Mouse (Mus musculus): Measurements from ENCODE around the gene Smim10l1. TPM values are rescaled to one million over a fixed set of nuclear protein-coding genes. Genes with fewer than 3 reads are reported as not detected.

Smim10l1 gene
- 61.3 and 73.1 TPM in 2 replicates for polyA plus RNA-seq (2014; fragmentation: Nextera tagmentation; extraction: Ambion mirVana)

- no peak for ATAC-seq (ENCODE audit: low FRiP score, low TSS enrichment)
- Histone ChIP-seq H3K4me3 (ENCODE audit: low read length) (peak within 1 kb of the TSS; percentile 68), H3K9me3 (ENCODE audit: control insufficient read depth, low read length) (no peaks in the 10 kb centered on the region), H3K4me2 (replicated peaks; ENCODE audit: low read depth, low read length) (peak within 1 kb of the TSS; percentile 42), H3K9ac (ENCODE audit: low read depth, low read length) (peak within 1 kb of the TSS; percentile 93), H3K27ac (ENCODE audit: low read depth, low read length) (peak within 1 kb of the TSS; percentile 96), H3K27me3 (ENCODE audit: control insufficient read depth, insufficient read depth, low read length) (no peaks in the 10 kb centered on the region), H3K4me1 (ENCODE audit: control insufficient read depth, insufficient read depth, low read length) (no peaks in the 10 kb centered on the region), H3K36me3 (ENCODE audit: control insufficient read depth, insufficient read depth, low read length) (peaks cover 5% of the 10 kb centered on the region; the same call in 1 of the 2 replicates)
Measured at GRCm38 (mm10) chr6:133104609-133104921, at the start of gene Smim10l1. TSS of gene Smim10l1 (plus strand) at chr6:133104909.

GRCm38 (mm10) chr6:133055716-133056115 is 49.0 kb upstream of the Smim10l1 start, which contains the start of gene Tas2r140:
TSS of gene Tas2r140 (minus strand) at chr6:133055816.
- Histone ChIP-seq H3K4me3 (ENCODE audit: low read length) (no peak within 1 kb of the TSS), H3K4me2 (replicated peaks; ENCODE audit: low read depth, low read length) (no peak within 1 kb of the TSS), H3K36me3 (ENCODE audit: control insufficient read depth, insufficient read depth, low read length) (no peaks in the 10 kb centered on the region), H3K9me3 (ENCODE audit: control insufficient read depth, low read length) (no peaks in the 10 kb centered on the region), H3K27me3 (ENCODE audit: control insufficient read depth, insufficient read depth, low read length) (no peaks in the 10 kb centered on the region), H3K4me1 (ENCODE audit: control insufficient read depth, insufficient read depth, low read length) (no peaks in the 10 kb centered on the region), H3K27ac (ENCODE audit: low read depth, low read length) (no peak within 1 kb of the TSS), H3K9ac (ENCODE audit: low read depth, low read length) (no peak within 1 kb of the TSS)
- no peak for ATAC-seq (ENCODE audit: low FRiP score, low TSS enrichment)

GRCm38 (mm10) chr6:133092226-133092625 is 12.5 kb upstream of the Smim10l1 start:
- H3K4me3 ChIP-seq (ENCODE audit: low read length): no peak overlapping the region
- H3K27ac ChIP-seq (ENCODE audit: low read depth, low read length): no peak overlapping the region
- no peak overlapping the region for H3K4me2 ChIP-seq (replicated peaks; ENCODE audit: low read depth, low read length)
- no peaks in the 10 kb centered on the region for H3K9me3 ChIP-seq (ENCODE audit: control insufficient read depth, low read length)
- no peak overlapping the region for H3K9ac ChIP-seq (ENCODE audit: low read depth, low read length)
- H3K36me3 ChIP-seq (ENCODE audit: control insufficient read depth, insufficient read depth, low read length): no peaks in the 10 kb centered on the region
- ATAC-seq (ENCODE audit: low FRiP score, low TSS enrichment): no peak
- WGBS: 82% methylated on average over 8 of the region's 8 CpGs
- no peaks in the 10 kb centered on the region for H3K27me3 ChIP-seq (ENCODE audit: control insufficient read depth, insufficient read depth, low read length)
- no peaks in the 10 kb centered on the region for H3K4me1 ChIP-seq (ENCODE audit: control insufficient read depth, insufficient read depth, low read length)

GRCm38 (mm10) chr6:133102430-133102829 is 2.3 kb upstream of the Smim10l1 start:
- H3K27ac ChIP-seq (ENCODE audit: low read depth, low read length): no peak overlapping the region
- no peaks in the 10 kb centered on the region for H3K9me3 ChIP-seq (ENCODE audit: control insufficient read depth, low read length)
- 67% methylated on average over 1 of the region's 1 CpGs for WGBS
- no peak overlapping the region for H3K4me2 ChIP-seq (replicated peaks; ENCODE audit: low read depth, low read length)
- H3K27me3 ChIP-seq (ENCODE audit: control insufficient read depth, insufficient read depth, low read length): no peaks in the 10 kb centered on the region
- no peaks in the 10 kb centered on the region for H3K4me1 ChIP-seq (ENCODE audit: control insufficient read depth, insufficient read depth, low read length)
- ATAC-seq (ENCODE audit: low FRiP score, low TSS enrichment): no peak
- no peak overlapping the region for H3K4me3 ChIP-seq (ENCODE audit: low read length)
- no peak overlapping the region for H3K9ac ChIP-seq (ENCODE audit: low read depth, low read length)
- H3K36me3 ChIP-seq (ENCODE audit: control insufficient read depth, insufficient read depth, low read length): no peaks in the 10 kb centered on the region

- H3K27me3 ChIP-seq (ENCODE audit: control insufficient read depth, insufficient read depth, low read length): no peaks in the 10 kb centered on the region
- 1% methylated on average over 60 of the region's 62 CpGs for WGBS
- peak; percentile 98 for ATAC-seq (ENCODE audit: low FRiP score, low TSS enrichment)
Measured at GRCm38 (mm10) chr6:133104922-133105859, 482 bp downstream of the Smim10l1 start.

More at GRCm38 (mm10) chr6:133104922-133105859, 482 bp downstream of the Smim10l1 start:
- Histone ChIP-seq H3K36me3 (ENCODE audit: control insufficient read depth, insufficient read depth, low read length) (peaks cover 5% of the 10 kb centered on the region; the same call in 1 of the 2 replicates), H3K9ac (ENCODE audit: low read depth, low read length) (peak overlapping the region; percentile 93), H3K4me1 (ENCODE audit: control insufficient read depth, insufficient read depth, low read length) (no peaks in the 10 kb centered on the region), H3K9me3 (ENCODE audit: control insufficient read depth, low read length) (no peaks in the 10 kb centered on the region), H3K4me3 (ENCODE audit: low read length) (peak overlapping the region; percentile 68), H3K4me2 (replicated peaks; ENCODE audit: low read depth, low read length) (peak overlapping the region; percentile 42), H3K27ac (ENCODE audit: low read depth, low read length) (peak overlapping the region; percentile 96)

Other genes with a start within 250 kb of the Smim10l1 start
- not detected in 2 replicates for gene Tas2r116, start 249.5 kb upstream of the Smim10l1 start, polyA plus RNA-seq (2014; fragmentation: Nextera tagmentation; extraction: Ambion mirVana)
- gene Tas2r110, start 236.9 kb upstream of the Smim10l1 start, polyA plus RNA-seq (2014; fragmentation: Nextera tagmentation; extraction: Ambion mirVana): not detected in 2 replicates
- gene Tas2r113, start 211.9 kb upstream of the Smim10l1 start, polyA plus RNA-seq (2014; fragmentation: Nextera tagmentation; extraction: Ambion mirVana): not detected in 2 replicates
- not detected in 2 replicates for gene Tas2r125, start 195.3 kb upstream of the Smim10l1 start, polyA plus RNA-seq (2014; fragmentation: Nextera tagmentation; extraction: Ambion mirVana)
- not detected in 2 replicates for gene Tas2r129, start 153.8 kb upstream of the Smim10l1 start, polyA plus RNA-seq (2014; fragmentation: Nextera tagmentation; extraction: Ambion mirVana)
- not detected in 2 replicates for gene Tas2r131, start 147.0 kb upstream of the Smim10l1 start, polyA plus RNA-seq (2014; fragmentation: Nextera tagmentation; extraction: Ambion mirVana)
- not detected in 2 replicates for gene Tas2r109, start 123.9 kb upstream of the Smim10l1 start, polyA plus RNA-seq (2014; fragmentation: Nextera tagmentation; extraction: Ambion mirVana)
- not detected in 2 replicates for gene Tas2r103, start 67.8 kb upstream of the Smim10l1 start, polyA plus RNA-seq (2014; fragmentation: Nextera tagmentation; extraction: Ambion mirVana)
- not detected in 2 replicates for gene Tas2r140, start 49.1 kb upstream of the Smim10l1 start, polyA plus RNA-seq (2014; fragmentation: Nextera tagmentation; extraction: Ambion mirVana)
- gene 5530400C23Rik, start 187.3 kb downstream of the Smim10l1 start, polyA plus RNA-seq (2014; fragmentation: Nextera tagmentation; extraction: Ambion mirVana): not detected in 2 replicates

Data from kidney, embryonic 14.5 days (tissue).